Mouse (Mus musculus): Measurements from ENCODE around the gene Kcnj6.
"Not testable (repeated sequence)": the region's sequence is repeated elsewhere in the genome, so short reads cannot be mapped to it uniquely, and the experiment has no call there.

Kcnj6 gene

DNA sequence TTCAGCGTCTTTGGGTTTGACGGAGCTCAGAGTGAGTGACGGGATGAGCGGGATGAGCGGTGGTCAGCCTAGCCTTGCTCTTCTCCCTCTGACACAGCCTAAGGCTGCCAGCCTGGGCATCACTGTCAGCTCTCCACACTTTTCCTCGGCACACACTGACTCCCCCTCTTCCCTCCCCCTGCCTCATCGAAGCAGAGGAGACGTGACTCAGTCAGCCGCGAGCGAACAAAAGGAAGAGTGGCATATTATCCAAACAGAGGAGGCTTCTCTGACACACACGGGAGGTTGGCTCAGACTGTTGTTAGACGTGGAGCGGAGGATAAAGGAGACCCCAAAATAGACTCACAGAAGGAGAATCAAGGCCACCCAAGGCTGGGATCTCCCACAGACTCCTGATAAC, 147.1 kb downstream of the Kcnj6 start:
- no peak for DNase-seq (ENCODE audit: low spot score)

DNA sequence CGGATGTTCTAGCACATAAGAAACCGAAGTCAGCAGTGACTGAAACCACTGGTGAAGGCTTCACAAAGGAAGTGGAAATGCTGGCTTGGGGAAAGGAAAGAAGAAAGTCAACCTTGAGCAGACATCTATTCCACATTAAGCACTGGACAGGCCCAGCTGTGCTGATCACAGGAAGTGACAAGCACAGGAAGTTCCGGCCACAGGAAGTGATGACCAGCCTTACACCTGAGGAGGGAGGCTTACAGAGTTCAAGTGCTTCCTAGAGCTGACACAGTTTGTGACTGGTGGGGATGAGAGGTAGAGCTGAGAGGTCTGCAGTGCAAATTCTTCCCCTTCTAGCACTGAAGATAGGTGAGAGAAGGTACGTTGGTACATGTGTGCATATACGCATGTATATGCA, 151.5 kb downstream of the Kcnj6 start:
- no peak for DNase-seq (ENCODE audit: low spot score)

DNA sequence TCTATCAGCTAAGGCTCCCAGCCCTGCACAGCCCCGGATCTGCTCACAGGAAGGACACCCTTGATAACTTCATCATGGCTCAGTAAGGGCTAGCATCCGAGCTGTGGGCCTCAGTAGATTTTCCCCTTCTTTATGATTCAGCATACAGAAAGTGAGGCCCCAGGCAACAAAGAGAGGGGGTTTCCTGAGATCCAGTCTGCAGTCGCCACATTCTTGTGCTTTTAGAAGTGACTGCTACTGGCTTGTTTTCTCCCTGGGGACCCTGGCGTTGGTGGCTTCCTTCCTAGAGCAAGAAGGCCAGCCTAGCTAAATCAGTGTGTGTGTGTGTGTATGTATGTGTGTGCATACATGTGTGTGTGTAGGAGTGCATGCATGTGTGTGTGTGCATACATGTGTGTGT, 152.7 kb downstream of the Kcnj6 start:
- DNase-seq (ENCODE audit: low spot score): no peak

DNA sequence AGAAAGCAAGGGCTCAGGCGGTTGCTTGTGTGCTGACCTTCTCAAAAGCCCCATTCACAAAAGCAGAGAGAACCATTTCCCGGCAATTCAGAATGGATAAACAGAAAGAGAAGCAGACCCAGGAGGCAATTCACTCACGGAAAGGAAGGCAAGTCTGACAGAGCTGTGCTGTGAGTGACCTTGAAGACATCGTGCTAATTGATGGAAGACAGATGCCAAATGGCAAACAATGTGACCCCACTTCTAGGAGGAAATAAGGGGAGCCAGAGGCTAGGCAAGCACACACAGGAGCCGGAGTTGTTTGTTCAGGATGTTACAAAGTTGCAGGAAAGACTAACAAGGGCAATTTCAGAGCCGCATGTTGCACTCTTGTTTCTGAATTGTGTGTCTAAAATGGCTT, 158.1 kb downstream of the Kcnj6 start:
- DNase-seq (ENCODE audit: low spot score): no peak

- DNase-seq (ENCODE audit: low spot score): no peak
These were observed 159.6 kb downstream of the Kcnj6 start for GRCm38 (mm10) chr16:94837881-94838280.

DNA sequence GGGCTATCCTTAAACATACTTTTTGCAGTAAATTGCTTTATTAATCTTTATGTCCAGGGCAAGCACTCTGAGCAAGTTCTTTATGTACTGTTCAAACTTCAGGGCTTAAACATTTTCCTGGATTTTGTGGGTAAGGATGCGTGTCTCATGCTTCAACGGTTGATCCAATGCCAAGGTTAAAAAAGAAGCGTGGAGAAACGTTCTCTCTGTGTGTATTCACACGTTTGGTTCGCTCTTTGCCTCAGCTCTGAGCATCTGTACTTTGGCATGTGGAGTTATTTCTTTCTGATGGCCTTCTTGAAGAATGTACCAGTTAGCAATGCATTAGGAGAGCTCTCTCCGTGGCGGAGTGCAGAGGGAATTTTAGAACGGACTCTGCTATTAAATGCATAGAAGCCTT, 163.0 kb downstream of the Kcnj6 start:
- no peak for DNase-seq (ENCODE audit: low spot score)

- no peak for DNase-seq (ENCODE audit: low spot score)
These were observed 169.3 kb downstream of the Kcnj6 start for GRCm38 (mm10) chr16:94828166-94828565.

GRCm38 (mm10) chr16:94827092-94827585, 170.4 kb downstream of the Kcnj6 start:
- DNase-seq (ENCODE audit: low spot score): no peak

DNA sequence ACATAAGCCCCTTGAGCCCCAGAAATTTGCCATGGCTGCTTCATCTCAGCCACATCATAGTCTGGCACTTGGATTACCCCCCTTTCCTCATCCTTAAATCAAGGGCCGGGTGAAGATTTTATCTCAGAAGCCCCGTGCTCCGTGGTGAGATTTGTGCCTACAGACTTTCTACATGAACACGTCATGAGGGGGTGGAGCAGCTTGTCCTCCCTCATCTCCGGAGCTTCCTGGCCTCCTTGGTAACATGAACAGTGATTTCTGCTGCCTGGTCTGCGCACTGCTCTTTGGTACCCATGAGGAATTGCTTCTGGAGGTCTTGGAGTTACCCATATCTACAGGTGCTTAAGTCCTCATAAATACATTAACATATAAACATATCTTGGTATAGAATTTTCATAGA, 172.2 kb downstream of the Kcnj6 start:
- no peak for DNase-seq (ENCODE audit: low spot score)

DNA sequence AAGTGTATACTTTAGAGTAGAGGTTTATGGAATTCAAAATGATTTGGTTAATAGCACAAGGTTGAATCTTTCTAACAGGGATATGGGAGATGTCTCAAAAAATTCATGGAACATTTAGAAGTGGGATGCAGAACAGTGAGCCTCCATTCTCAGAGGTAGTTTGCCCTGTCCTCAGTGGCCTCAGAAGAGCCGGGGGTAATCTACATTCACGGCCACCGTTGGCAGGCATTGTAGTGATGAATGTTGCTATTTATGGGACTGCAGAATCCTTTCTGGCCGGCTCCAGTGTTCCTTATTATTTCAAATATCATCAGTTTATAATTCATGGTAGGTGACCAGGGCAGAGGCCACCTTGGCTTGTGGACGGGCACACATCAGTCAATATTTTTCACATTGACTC, 174.9 kb downstream of the Kcnj6 start:
- DNase-seq (ENCODE audit: low spot score): no peak

DNA sequence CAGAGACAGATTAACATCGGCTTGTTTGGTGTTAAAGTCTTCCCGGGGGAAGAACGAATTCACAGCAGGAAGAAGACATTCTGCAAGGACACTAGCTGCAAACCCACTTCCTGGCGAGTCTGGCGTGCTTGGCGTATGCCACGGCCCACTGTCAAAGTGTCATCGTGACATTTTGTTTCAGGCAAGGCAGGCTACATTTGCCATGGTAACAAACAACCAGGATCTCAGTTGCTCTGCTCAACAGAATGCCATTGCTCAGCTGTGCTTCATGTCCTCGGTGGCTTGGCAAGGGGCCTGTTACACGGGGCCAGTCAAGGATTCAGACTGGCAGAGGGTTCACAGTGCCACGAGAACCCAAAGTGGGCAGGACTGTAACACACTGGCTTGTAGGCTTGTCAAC, 175.9 kb downstream of the Kcnj6 start:
- no peak for DNase-seq (ENCODE audit: low spot score)

DNA sequence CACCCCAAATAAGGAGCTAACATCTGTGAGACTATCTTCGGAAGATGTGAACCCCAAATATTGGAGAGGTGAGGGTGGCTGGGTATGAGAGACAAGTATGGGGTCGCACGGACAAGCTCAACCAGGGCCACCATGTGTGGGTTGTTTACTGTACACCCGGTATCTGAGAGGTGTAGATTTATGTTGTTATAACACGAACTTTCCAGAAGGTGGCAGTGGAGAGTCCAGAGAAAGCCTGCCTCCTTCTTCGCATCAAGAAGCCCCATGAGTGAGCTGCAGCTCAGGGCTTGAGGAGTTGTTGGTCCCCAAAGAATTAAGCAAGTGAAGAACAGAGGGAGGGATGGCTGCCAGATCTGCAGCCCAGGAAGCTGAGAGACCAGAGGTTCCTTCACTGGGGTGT, 181.1 kb downstream of the Kcnj6 start:
- peak; percentile 23 for DNase-seq (ENCODE audit: low spot score)

DNA sequence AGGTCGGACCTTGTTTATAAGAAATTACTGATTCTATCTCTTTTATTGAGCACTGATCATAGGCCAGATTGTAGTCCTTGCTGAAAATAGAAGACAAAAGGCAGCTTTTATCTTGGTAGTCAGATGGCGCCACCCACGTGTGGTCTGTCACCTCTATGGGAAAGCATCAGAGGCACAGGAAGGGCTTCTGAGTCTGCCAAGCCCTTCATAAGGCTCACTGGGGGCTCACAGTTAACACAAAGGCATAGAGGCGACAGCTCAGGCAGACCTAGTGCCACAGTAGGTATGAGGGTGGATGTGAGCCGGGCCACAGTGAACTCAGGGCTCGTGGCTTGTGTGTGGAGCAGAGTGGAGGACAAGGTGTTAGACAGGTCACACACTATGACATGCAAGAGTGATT, 181.6 kb downstream of the Kcnj6 start:
- DNase-seq (ENCODE audit: low spot score): no peak

- not testable (repeated sequence) for DNase-seq (ENCODE audit: low spot score)
These were observed 188.2 kb downstream of the Kcnj6 start for GRCm38 (mm10) chr16:94809286-94809685.

- DNase-seq (ENCODE audit: low spot score): no peak
These were observed 199.3 kb downstream of the Kcnj6 start for GRCm38 (mm10) chr16:94798241-94798640.

GRCm38 (mm10) chr16:94797366-94797765, 200.1 kb downstream of the Kcnj6 start:
- no peak for DNase-seq (ENCODE audit: low spot score)

DNA sequence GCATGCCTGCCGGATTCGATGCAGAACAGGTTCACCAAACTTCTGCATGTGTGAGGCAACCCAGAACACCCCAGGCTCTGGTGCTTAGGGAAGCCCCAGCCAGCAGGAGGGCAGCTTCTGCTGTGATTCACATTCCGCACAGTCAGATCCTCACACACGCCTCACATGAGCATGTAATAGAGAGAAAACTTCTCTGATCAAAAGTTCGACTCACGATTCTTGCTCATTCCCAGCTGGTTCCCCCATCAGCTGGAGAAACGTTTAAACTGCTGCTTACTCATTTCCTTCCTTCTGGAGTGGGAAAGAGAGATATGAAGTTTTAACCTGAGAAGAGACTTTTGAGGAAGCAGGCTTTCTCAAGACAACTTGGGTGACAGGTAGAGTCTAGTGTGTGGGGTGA, 204.5 kb downstream of the Kcnj6 start:
- DNase-seq (ENCODE audit: low spot score): no peak

GRCm38 (mm10) chr16:94789958-94790357, 207.5 kb downstream of the Kcnj6 start:
- DNase-seq (ENCODE audit: low spot score): no peak

- no peak for DNase-seq (ENCODE audit: low spot score)
These were observed 208.8 kb downstream of the Kcnj6 start for GRCm38 (mm10) chr16:94788716-94789115.

DNA sequence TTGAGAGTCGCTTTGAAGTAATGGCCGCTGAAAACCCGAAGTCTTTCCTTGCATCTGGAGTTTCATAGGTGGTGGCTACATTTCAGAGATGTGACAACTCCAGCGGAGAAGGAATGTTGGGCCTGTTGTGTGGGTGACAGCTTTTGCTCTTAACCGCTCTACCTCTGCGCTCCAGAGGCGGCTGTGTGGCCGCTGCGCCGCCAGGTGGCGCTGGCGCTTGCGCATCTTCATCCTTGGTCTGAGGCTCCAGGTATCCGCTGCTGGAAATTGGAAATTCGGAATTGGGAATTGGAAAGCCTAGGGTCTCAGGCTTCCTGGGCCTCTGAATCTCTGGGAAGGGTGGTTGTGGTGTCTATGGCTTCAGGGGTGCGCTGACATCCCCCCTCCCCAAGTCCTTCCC, 209.3 kb downstream of the Kcnj6 start:
- no peak for DNase-seq (ENCODE audit: low spot score)

- no peak for DNase-seq (ENCODE audit: low spot score)
These were observed 211.6 kb downstream of the Kcnj6 start for GRCm38 (mm10) chr16:94785873-94786272.

DNA sequence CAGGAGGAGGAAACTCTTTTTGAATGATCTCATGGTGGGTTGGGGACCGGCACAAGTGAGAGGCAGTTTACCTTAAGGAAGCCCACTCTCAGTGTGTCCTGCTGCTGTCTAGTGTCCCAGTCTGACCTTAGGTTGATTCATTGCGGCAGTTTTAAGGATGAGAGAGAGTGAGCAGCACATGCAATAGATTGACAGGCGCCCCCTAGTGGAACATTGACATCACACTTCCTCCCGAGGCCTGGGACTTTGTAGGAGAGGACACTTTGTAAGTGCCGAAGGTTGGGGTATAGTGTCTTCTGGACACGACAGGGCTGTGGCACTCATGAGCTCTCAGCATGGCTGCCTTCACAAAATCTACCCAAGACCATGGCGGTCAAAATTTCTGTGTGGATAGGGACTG, 213.8 kb downstream of the Kcnj6 start:
- DNase-seq (ENCODE audit: low spot score): no peak

DNA sequence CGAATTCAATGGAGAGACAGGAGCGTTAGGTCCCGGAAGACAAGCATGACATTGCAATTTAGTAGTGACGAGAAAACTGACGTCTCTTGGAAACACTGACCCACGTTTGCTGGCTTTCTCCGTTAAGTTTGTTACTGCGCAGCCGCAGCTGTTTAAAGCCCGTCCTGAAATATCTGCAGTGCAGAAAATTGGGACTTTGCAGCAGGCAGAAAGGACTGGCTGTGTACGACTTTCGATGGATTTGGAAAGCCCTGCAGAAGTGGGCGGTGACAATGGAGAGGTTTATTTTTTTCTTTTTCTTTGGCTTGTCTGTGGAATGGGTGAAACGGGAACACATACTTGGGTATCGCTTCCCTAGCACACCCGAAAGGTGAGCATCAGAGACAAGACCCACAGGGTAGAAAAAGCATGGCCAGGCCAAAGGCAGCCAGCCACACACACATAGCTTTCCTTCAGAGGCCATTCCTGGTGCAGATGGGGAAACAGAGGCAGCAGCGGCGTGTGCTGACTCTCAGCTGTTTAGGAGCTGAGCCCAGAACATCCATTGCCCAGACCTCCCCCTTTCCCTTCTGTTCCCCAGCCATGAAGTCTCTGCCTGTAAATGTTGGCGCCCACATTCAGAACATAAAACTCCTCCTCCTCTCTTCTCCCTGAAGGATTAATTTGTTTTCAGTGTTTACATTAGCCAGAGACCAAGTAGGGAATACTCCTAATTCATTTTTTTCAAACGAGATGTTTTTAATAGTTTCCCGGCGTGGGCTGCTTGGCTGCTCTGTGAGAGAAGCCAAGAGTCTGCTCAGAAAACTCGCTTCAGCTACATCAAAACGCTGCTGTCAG, 215.2 kb downstream of the Kcnj6 start:
- no peak for DNase-seq (ENCODE audit: low spot score)

- no peak for DNase-seq (ENCODE audit: low spot score)
These were observed 223.6 kb downstream of the Kcnj6 start for GRCm38 (mm10) chr16:94773928-94774327.

Measured in c-Kit-positive CD71-positive TER-119-positive erythroid progenitor cells, embryonic 14.5 days (primary cell).